Mouse (Mus musculus): Measurements from ENCODE around the gene Traf3ip2.

DNA sequence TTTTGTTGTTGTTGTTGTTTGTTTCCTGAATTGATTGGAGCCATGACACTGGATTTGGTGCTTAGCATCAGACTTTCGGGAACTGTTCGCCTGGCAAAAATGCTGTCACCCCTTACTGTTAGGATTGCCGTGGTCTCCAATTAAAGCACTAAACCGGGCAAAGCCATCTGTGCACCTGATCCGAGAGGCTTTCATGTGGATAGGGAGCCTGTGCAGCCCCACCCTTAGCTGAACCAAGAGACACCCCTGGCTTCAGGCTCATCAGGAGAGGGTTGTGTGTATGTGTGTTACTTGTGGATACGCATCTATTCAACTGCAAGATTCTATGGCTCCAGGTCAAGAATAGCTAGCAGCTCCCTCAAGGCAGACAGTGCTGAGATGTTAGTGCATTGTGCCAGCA, 36.3 kb upstream of the Traf3ip2 start:
- TF ChIP-seq CTCF (IDR thresholded peaks at IDR 0.05; ENCODE audit: control insufficient read depth, insufficient read depth, insufficient replicate concordance, low read depth, low read length) (no peak), POLR2A (IDR thresholded peaks at IDR 0.05; ENCODE audit: control insufficient read depth, low read depth, low read length) (no peak)
